Mouse (Mus musculus) midbrain, embryonic 16.5 days (tissue): ENCODE results near the gene Zyx. TPM values are rescaled to one million over a fixed set of nuclear protein-coding genes. Genes with fewer than 3 reads are reported as not detected.

ENCODE experiments used
- ATAC-seq: fragments of 200-750 bp; cut with Nextera tagmentation; 2 replicates; pipeline ENCODE4 v1.8.0; 2017; ENCODE audit warnings: moderate TSS enrichment
- H3K27ac ChIP-seq: fragments of 300-500 bp; sonication (generic); 2 replicates; pipeline ENCODE4 v1.5.1; 2014; ENCODE audit warnings: mild to moderate bottlenecking, low read length, mixed read lengths
- H3K27me3 ChIP-seq: fragments of 300-500 bp; sonication (generic); 2 replicates; pipeline ENCODE4 v1.6.1; 2014; ENCODE audit warnings: low read depth, low read length, mixed read lengths; ENCODE audit not compliant: control insufficient read depth, insufficient read depth
- H3K36me3 ChIP-seq: fragments of 300-500 bp; sonication (generic); 2 replicates; pipeline ENCODE4 v1.6.1; 2014; ENCODE audit warnings: mild to moderate bottlenecking, low read length, moderate library complexity, mixed read lengths; ENCODE audit not compliant: control insufficient read depth, insufficient read depth
- H3K4me1 ChIP-seq: fragments of 300-500 bp; sonication (generic); 2 replicates; pipeline ENCODE4 v1.6.1; 2014; ENCODE audit warnings: mild to moderate bottlenecking, low read length, mixed read lengths; ENCODE audit not compliant: control insufficient read depth, insufficient read depth
- H3K4me2 ChIP-seq: fragments of 300-500 bp; sonication (generic); 2 replicates; pipeline ENCODE4 v1.6.1; 2014; ENCODE audit warnings: mild to moderate bottlenecking, low read length, mixed read lengths
- H3K4me3 ChIP-seq: fragments of 300-500 bp; sonication (generic); 2 replicates; pipeline ENCODE4 v1.5.1; 2014; ENCODE audit warnings: low read depth, mild to moderate bottlenecking, low read length, moderate library complexity, mixed read lengths
- H3K9ac ChIP-seq: fragments of 300-500 bp; sonication (generic); 2 replicates; pipeline ENCODE4 v1.6.1; 2014; ENCODE audit warnings: low read depth, low read length, mixed read lengths
- H3K9me3 ChIP-seq: fragments of 300-500 bp; sonication (generic); replicated peaks from 2 replicates; pipeline ENCODE4 v1.6.1; 2014; ENCODE audit warnings: mild to moderate bottlenecking, low read length, mixed read lengths; ENCODE audit not compliant: control insufficient read depth, poor library complexity, severe bottlenecking
- WGBS: fragments of 180-500 bp; shearing (Covaris S2); extraction: QIAGEN DNeasy Blood & Tissue Kit; methylation state at CpG from one replicate; pipeline ENCODE4 v1.1.7; 2014; 5-methylcytosine and 5-hydroxymethylcytosine counted together
- polyA plus RNA-seq: library from polyadenylated mRNA; unstranded; fragments of >200 nt; fragmentation: Nextera tagmentation; extraction: Ambion mirVana; gene quantifications from 2 replicates; pipeline ENCODE4 v1.2.1, GENCODE M21; 2015

Gene Zyx
- polyA plus RNA-seq, 1 experiment from 2014 or later: 55.1 TPM

DNA sequence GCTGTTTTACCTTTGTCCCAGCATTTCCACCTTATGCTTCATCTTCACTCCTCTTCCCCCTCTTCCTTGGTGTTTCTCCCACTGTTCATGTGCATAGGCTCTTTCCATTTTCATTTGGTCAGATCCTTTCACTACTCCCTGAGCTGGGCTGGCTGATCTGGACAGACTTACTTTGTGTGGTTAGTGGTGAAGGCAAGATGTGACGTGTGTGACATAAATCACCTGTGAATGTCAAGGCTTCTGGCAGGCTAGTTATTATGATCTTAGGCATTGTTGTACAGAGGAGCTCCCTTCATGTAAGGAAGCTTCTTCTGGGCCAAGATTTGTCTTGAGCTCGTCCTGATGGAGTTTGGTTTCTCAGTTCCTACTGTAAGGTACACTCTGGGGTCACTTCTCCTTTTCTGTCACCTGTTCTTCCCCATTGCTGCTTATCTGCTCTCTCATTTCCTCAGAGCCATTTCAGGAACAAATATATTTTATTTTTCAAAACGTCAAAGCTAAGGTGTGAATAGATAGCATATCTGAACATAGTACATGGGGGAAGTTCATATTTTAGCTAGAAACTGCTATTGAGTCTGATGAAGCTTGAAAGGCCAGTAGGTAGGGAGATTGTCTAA lies 47.7 kb downstream of the Zyx start:
- 77% methylated on average over 3 of the region's 3 CpGs for WGBS
- Histone ChIP-seq H3K4me3 (no peak overlapping the region), H3K27me3 (no peaks in the 10 kb centered on the region), H3K4me2 (no peak overlapping the region), H3K9me3 (no peaks in the 10 kb centered on the region), H3K27ac (no peak overlapping the region), H3K36me3 (no peaks in the 10 kb centered on the region), H3K9ac (no peak overlapping the region), H3K4me1 (no peaks in the 10 kb centered on the region)
- no peak for ATAC-seq

DNA sequence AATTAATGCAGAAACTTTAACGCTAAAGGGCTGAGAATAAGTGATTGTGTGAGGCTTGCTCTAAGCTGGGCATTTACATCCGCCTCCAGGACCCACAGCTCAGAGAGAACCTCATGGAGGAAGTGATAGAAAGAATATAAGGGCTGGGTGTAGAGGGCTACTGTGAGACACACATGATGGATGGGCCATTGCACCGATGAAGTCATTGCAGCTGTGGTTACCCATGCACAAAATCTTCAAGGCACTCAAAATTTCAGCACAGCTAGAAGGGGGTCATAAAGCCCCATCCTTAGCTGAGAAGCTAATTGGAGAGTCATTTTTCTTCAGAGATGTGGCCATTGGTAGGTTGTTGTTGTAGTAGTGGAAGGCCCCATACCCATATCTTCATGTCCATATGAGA lies 48.9 kb downstream of the Zyx start:
- 93% methylated on average over 3 of the region's 3 CpGs for WGBS
- H3K4me3 ChIP-seq: no peak overlapping the region
- H3K9ac ChIP-seq: no peak overlapping the region
- no peak overlapping the region for H3K27ac ChIP-seq
- no peak overlapping the region for H3K4me2 ChIP-seq
- H3K9me3 ChIP-seq: no peaks in the 10 kb centered on the region
- no peaks in the 10 kb centered on the region for H3K36me3 ChIP-seq
- ATAC-seq: no peak
- H3K27me3 ChIP-seq: no peaks in the 10 kb centered on the region
- no peaks in the 10 kb centered on the region for H3K4me1 ChIP-seq

DNA sequence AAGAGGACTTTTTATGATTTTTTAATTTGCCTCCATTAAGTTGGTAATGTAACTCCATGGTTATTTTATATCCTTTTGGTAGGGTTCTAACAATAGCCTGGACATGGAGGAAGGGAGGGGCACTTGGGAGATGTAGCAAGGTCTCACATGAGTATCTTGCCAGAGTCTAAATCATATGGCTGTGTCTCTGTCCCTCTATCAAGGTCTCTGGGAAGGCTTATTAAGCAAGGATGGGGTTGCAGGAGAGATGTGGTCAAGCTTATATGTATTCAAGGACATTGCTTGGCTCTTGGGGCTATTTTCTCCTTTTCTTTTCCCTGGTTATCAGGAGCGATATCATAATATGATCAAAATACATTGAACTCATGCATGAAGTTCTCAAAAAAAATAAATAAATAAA lies 49.6 kb downstream of the Zyx start:
- Histone ChIP-seq H3K36me3 (no peaks in the 10 kb centered on the region), H3K9ac (no peak overlapping the region), H3K27me3 (no peaks in the 10 kb centered on the region), H3K4me3 (no peak overlapping the region), H3K4me1 (no peaks in the 10 kb centered on the region), H3K4me2 (no peak overlapping the region), H3K9me3 (no peaks in the 10 kb centered on the region), H3K27ac (no peak overlapping the region)
- 100% methylated on average over 1 of the region's 1 CpGs for WGBS
- ATAC-seq: no peak

DNA sequence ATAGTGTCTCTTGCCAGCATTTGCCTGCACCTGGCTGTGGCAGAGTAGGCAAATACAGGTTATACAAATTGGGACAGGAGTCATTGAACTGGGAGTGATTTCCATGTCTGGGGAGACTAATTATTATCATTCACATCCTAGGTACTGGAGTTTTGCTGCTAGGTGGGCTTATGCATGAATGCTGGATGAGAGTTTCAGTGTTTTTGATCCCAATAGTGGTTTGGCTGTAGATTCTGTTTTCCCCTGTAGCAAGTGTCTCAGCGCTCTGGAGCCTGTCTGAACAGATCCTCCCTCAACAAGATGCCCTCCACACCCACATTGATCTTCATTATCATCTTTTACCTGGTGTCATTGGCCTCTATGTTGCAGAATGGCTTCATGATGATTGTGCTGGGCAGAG lies 50.5 kb downstream of the Zyx start, which contains the start of gene Tas2r143:
TSS of gene Tas2r143 (plus strand) at position 301 of the 400 bp plus-strand sequence.
- Histone ChIP-seq H3K27ac (no peak within 1 kb of the TSS), H3K4me2 (no peak within 1 kb of the TSS), H3K27me3 (no peaks in the 10 kb centered on the region), H3K9ac (no peak within 1 kb of the TSS), H3K36me3 (no peaks in the 10 kb centered on the region), H3K9me3 (no peaks in the 10 kb centered on the region), H3K4me1 (no peaks in the 10 kb centered on the region), H3K4me3 (no peak within 1 kb of the TSS)
- ATAC-seq: no peak
- 95% methylated on average over 1 of the region's 1 CpGs for WGBS

DNA sequence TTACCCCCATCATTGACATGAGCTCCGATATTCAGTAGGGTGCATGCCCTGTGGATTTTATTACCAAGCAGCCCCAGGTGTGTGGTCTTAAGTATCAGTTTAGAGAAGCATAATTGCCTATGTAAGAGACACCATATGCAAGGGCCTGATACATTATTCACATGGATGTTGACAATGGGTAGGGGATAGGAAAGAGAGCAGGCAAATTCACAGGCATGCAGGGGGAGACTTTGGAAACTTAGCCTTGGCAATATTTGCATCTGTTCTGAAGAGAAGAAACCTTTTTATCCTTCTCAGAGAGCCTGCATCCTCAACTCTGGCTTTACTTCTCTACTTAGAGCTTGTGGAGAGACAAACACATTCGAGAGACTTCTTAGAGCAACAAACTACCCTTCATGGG lies 55.7 kb downstream of the Zyx start, which contains the start of gene Tas2r135:
TSS of gene Tas2r135 (plus strand) at position 301 of the 400 bp plus-strand sequence.
- no peaks in the 10 kb centered on the region for H3K36me3 ChIP-seq
- H3K4me1 ChIP-seq: no peaks in the 10 kb centered on the region
- WGBS: 90% methylated on average over 2 of the region's 2 CpGs
- H3K4me3 ChIP-seq: no peak within 1 kb of the TSS
- no peaks in the 10 kb centered on the region for H3K9me3 ChIP-seq
- no peaks in the 10 kb centered on the region for H3K27me3 ChIP-seq
- ATAC-seq: no peak
- no peak within 1 kb of the TSS for H3K27ac ChIP-seq
- no peak within 1 kb of the TSS for H3K4me2 ChIP-seq
- no peak within 1 kb of the TSS for H3K9ac ChIP-seq

Other genes starting within 250 kb of the Zyx start
- gene Tas2r139, start 208.7 kb upstream of the Zyx start, polyA plus RNA-seq: not detected in 2 replicates
- not detected in 2 replicates for gene Tas2r144, start 134.3 kb upstream of the Zyx start, polyA plus RNA-seq
- gene Gstk1, start 103.7 kb upstream of the Zyx start, polyA plus RNA-seq: 8.5 and 9.9 TPM in 2 replicates
- not detected in 2 replicates for gene Tmem139, start 87.7 kb upstream of the Zyx start, polyA plus RNA-seq
- 36.3 and 40.5 TPM in 2 replicates for gene Casp2, start 84.6 kb upstream of the Zyx start, polyA plus RNA-seq
- gene Clcn1, start 62.9 kb upstream of the Zyx start, polyA plus RNA-seq: 1.3 and 1.5 TPM in 2 replicates
- 7.8 and 8.4 TPM in 2 replicates for gene Fam131b, start 25.0 kb upstream of the Zyx start, polyA plus RNA-seq
- 0.47 and 0.94 TPM in 2 replicates for gene Epha1, start 23.6 kb downstream of the Zyx start, polyA plus RNA-seq
- gene Tas2r143, start 50.6 kb downstream of the Zyx start, polyA plus RNA-seq: not detected in 2 replicates
- gene Tas2r135, start 55.8 kb downstream of the Zyx start, polyA plus RNA-seq: not detected in 2 replicates
- gene Tas2r126, start 84.9 kb downstream of the Zyx start, polyA plus RNA-seq: not detected in 2 replicates
- not detected in 2 replicates for gene Olfr458, start 115.6 kb downstream of the Zyx start, polyA plus RNA-seq
- not detected in 2 replicates for gene Olfr457, start 126.7 kb downstream of the Zyx start, polyA plus RNA-seq
- not detected in 2 replicates for gene Olfr456, start 137.6 kb downstream of the Zyx start, polyA plus RNA-seq
- gene Olfr455, start 198.0 kb downstream of the Zyx start, polyA plus RNA-seq: not detected in 2 replicates
- gene Tcaf3, start 248.1 kb downstream of the Zyx start, polyA plus RNA-seq: not detected in 2 replicates